Mouse (Mus musculus) ovary, postnatal 36 days (tissue): Measurements from ENCODE around the gene Eprs.

ENCODE experiments used
- DNase-seq: peaks from one replicate; pipeline ENCODE4 v3.0.0; 2022; ENCODE audit warnings: low spot score, mixed read lengths

The Eprs gene

GRCm38 (mm10) chr1:185358211-185358610 is 4.6 kb upstream of the Eprs start:
- no peak for DNase-seq

GRCm38 (mm10) chr1:185363526-185364182 is 810 bp downstream of the Eprs start:
- peak; percentile 13 for DNase-seq

- no peak for DNase-seq
Observed at GRCm38 (mm10) chr1:185364183-185364540, 1.3 kb downstream of the Eprs start.

- DNase-seq, result no peak
Observed at GRCm38 (mm10) chr1:185367383-185367782, 4.5 kb downstream of the Eprs start.

- DNase-seq, result no peak
Observed at GRCm38 (mm10) chr1:185369979-185370378, 7.1 kb downstream of the Eprs start.

GRCm38 (mm10) chr1:185376390-185376789 is 13.5 kb downstream of the Eprs start:
- no peak for DNase-seq

- DNase-seq, result no peak
Observed at GRCm38 (mm10) chr1:185377429-185377828, 14.6 kb downstream of the Eprs start.

- DNase-seq, result no peak
Observed at GRCm38 (mm10) chr1:185401615-185402014, 38.8 kb downstream of the Eprs start.

- no peak for DNase-seq
Observed at GRCm38 (mm10) chr1:185404021-185404420, 41.2 kb downstream of the Eprs start.

- DNase-seq, result no peak
Observed at GRCm38 (mm10) chr1:185405921-185406320, 43.1 kb downstream of the Eprs start.

GRCm38 (mm10) chr1:185409831-185410230 is 47.0 kb downstream of the Eprs start:
- no peak for DNase-seq

- DNase-seq, result no peak
Observed at GRCm38 (mm10) chr1:185418011-185418410, 55.2 kb downstream of the Eprs start.

- DNase-seq, result no peak
Observed at GRCm38 (mm10) chr1:185419805-185420204, 57.0 kb downstream of the Eprs start.

- DNase-seq, result no peak
Observed at GRCm38 (mm10) chr1:185420776-185421175, 57.9 kb downstream of the Eprs start.

GRCm38 (mm10) chr1:185426583-185426982 is 63.7 kb downstream of the Eprs start:
- no peak for DNase-seq

- no peak for DNase-seq
Observed at GRCm38 (mm10) chr1:185430488-185430887, 67.6 kb downstream of the Eprs start.

GRCm38 (mm10) chr1:185431245-185431997 is 68.6 kb downstream of the Eprs start:
- DNase-seq, result no peak

GRCm38 (mm10) chr1:185431998-185432317 is 69.1 kb downstream of the Eprs start:
- no peak for DNase-seq

- no peak for DNase-seq
Observed at GRCm38 (mm10) chr1:185433112-185433511, 70.3 kb downstream of the Eprs start.

- DNase-seq, result no peak
Observed at GRCm38 (mm10) chr1:185438841-185439580, 76.2 kb downstream of the Eprs start.

- no peak for DNase-seq
Observed at GRCm38 (mm10) chr1:185441703-185442472, 79.0 kb downstream of the Eprs start.

- no peak for DNase-seq
Observed at GRCm38 (mm10) chr1:185448936-185449335, 86.1 kb downstream of the Eprs start.
